Mouse (Mus musculus) embryo, embryonic 11.5 days (tissue): Measurements from ENCODE around the gene Il4i1.

ENCODE experiments used
- DNase-seq: peaks from one replicate; pipeline ENCODE4 v3.0.0-alpha.2; 2012; ENCODE audit warnings: low read depth, low spot score

The Il4i1 gene

DNA sequence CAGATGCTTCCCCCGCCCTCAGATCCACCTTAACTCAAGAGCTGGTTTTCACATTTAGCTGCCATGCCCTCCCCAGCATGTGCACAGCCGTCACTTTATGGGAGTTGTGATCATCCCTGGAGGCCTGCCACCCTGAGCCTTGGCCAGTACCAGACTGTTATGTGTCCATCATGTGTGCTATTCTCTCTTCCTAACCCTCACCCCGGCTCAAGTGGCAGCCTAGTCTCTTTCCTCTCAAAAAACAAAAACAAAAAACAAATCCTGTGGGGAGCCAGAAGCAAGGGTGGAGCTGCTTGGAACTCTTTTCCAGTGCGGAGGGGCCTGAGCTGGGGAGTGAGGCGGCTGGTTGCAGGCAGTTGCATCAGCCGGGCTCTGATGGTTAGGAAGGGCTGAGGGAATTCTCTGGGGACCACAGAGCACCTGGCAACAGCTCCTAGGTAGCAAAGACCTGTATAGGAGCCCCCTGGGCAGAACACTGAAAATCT is 2.6 kb downstream of the Il4i1 start:
- DNase-seq, result no peak

DNA sequence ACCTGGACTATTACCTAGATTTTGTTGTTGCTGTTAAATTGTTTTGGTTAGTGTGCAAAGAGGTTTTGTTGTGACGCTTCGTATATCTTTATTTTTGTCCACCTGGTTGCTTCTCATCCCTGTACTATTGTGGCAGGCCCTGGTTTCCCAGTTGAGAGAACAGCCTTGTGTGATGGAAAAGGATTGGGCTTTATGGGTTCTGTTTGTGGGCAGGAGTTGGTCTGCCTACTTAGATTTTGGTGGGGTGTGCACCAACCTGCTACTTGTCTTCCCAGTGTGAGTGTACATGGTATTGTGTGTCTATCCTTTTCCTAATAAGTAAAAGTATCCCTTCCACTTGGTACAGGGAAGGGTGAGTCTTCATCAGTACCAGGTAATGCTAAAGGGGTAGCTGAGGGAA is 3.2 kb downstream of the Il4i1 start:
- DNase-seq, result no peak

DNA sequence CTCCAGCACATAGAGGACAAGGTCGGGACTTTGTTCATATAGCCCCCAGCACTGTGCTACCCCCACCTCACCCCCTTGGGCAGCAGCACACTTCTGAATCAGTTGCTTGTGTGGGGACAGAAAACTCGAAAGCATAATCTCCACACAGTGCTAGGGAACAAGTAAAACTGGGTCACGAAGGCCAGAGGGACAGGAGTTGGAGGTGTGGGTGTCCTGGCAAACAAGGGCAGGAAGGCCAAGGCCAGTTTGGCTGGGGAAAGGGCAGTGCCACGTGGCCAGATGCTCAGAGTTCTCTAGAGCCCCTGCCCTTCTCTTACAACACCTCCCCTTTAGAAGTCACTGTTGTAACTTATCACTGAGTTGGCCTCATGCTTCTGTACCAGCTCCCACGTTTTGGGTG is 3.7 kb downstream of the Il4i1 start:
- no peak for DNase-seq

GRCm38 (mm10) chr7:44820525-44820924 is 4.3 kb downstream of the Il4i1 start:
- no peak for DNase-seq

DNA sequence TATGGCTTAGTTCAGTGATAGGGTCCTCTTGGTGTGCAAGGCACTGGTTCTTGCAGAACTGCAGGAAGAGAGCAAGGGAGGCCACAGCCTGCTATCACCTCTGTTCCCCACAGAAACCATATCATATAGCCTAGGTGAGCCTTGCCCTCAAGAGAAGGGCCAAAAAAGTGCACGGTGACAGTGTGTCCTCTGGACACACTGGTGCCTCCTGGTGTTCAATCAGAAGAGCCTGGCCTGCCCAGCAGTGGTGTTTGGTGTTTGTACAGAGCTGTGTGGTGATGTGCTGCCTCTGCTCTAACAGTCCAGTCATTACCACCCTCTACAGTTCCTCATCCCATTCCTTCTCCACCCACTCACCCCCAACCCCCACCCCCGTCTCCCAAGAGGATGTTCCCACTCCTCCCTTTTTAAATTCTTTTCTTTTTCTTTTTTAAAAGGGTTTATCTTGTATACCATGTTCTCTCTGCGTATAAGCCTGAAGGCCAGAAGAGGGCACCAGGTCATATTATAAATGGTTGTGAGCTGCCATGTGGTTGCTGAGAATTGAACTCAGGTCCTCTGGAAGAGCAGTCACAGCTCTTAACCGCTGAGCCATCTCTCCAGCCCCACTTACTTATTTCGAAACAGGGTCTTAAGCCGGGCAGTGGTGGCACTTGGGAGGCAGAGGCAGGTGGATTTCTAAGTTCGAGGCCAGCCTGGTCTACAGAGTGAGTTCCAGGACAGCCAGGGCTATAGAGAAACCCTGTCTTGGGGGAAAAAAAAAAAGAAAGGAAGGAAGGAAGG is 5.7 kb downstream of the Il4i1 start:
- DNase-seq, result no peak

- no peak for DNase-seq
Observed at GRCm38 (mm10) chr7:44823409-44823808, 7.2 kb downstream of the Il4i1 start.

GRCm38 (mm10) chr7:44824872-44825271 is 8.7 kb downstream of the Il4i1 start:
- DNase-seq, result peak; percentile 61

DNA sequence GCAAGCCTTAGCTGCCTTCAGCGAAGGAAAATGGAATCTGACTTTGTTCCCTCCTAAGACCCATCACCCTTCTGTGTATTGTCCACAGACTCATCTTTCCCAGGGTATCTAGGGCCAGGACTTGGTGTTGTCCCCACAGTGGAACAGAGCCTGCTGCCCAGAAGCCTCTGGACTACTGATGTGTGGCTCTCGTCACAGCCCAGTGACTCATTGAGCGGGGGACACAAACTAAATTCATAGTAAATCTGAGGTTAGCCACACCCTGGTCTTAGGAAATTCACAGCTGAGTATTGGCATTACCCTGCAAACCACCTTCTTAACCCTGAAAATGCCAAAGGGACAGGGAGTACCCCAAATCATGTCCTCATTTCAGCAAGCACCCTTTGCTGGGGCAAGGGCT is 10.6 kb downstream of the Il4i1 start:
- no peak for DNase-seq

DNA sequence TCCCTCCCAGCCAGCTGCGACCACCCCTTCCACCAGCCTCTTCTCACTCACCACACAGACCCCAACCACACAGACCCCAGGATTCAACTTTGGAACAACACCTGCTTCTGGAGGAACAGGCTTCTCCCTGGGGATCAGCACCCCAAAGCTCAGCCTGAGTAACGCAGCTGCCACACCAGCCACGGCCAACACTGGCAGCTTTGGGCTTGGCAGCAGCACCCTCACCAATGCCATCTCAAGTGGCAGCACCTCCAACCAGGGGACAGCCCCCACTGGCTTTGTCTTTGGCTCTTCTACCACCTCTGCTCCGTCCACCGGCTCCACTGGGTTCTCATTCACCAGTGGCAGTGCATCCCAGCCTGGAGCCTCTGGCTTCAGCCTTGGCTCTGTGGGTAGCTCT is 12.5 kb downstream of the Il4i1 start:
- DNase-seq, result no peak

GRCm38 (mm10) chr7:44832763-44833162 is 16.6 kb downstream of the Il4i1 start:
- no peak for DNase-seq

DNA sequence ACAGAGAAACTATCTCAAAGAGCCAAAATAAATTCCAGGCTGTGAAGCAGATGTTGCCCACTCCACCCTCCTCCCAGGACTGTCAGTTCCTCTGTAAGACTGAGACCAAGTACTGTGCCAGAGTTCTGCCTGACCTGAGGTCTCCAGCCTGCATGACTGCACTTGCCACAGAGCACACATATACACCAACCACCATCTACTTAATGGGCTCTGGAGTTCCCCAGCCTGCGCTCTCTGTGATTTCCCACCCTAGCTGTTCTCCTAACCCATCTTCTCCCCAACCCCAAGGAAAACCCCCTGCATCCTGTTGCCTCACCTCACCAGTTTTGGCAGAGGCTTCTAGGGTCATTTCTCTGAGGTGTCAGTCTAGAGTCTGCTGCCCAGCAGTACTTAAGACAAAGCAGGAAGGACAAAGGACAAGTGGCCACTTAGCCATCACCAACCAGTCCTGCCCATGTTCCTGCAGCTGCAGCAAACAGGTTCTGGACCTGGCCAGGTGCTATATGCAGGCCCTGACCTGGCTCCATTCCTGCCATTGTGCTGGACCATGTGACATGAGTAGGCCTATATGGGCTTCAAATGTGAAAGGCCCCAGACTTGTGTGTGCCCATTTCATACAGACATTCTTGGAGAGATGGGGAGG is 19.3 kb downstream of the Il4i1 start:
- no peak for DNase-seq

DNA sequence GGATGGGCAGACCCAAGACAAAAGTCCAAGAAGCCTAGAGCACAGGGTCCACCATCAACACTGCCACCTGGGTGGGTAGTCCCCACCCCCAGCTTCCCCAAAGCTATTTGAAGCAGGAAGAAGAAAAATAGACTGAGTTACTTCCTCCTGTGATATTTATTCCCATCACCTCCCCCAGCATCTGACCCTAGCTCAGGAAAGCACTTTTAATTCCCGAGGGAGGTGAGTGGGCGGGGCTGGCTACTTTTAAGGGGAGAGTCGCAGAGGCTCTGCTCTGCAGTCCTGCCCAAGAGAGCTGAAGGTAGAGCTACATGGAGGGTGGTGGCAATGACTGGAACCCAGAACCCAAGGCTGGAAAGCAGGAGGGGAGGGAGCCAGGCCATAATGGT is 19.8 kb downstream of the Il4i1 start:
- DNase-seq, result no peak

DNA sequence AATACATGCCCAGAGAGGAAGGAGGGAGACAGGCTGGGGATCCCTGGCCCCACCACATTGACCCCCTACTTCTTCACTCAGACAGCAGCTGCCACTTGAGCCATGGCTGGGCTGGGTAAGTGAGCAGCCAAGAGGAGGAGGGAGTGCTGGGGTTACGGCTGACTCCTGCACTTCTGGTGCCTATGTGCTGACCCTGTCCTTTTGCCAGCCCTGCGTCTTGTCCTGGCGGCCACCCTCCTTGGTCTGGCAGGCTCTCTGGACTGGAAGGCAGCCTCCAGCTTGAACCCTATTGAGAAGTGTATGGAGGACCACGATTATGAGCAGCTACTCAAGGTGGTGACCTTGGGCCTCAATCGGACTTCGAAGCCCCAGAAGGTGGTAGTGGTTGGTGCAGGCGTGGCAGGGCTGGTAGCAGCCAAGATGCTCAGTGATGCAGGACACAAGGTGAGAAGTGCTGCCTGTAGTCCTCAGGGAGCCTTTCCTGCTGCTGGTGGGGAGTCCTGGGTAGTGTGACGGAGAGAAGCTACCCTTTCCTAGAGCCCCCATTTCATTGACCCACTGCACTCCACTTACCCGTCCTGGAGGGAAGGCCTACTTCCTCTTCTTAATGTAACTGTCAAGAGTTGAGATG is 20.4 kb downstream of the Il4i1 start:
- no peak for DNase-seq

DNA sequence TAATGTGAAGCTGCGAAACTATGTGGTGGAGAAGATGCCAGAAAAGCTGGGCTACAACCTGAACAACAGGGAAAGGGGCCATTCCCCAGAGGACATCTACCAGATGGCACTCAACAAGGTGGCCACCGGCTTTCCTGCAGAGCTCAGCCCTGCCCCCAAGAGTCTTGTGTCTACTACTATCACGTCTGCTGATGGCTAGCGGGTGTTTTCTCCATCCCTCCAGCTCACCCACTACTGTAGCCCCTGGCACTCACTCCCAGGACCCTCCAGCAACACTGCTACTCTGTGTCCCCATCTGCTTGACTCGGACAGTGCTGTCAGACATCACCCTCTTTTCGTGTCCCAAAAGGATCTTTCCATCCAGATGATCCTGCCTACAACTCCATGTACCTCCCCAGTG is 21.9 kb downstream of the Il4i1 start:
- DNase-seq, result no peak

DNA sequence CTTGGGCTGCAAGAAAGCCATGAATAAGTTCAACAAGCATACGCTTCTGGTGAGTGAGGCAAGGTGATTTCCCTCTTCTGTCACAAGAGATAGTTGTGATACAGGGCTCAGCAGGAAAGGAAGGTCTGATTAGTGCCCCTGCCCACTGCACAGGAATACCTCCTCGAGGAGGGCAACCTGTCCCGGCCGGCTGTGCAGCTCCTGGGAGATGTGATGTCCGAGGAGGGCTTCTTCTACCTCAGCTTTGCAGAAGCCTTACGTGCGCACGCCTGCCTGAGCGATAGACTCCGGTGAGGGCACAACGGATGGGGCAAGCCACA is 22.9 kb downstream of the Il4i1 start:
- DNase-seq, result no peak

GRCm38 (mm10) chr7:44839491-44840191 is 23.5 kb downstream of the Il4i1 start:
- no peak for DNase-seq

- DNase-seq, result no peak
Observed at GRCm38 (mm10) chr7:44840426-44840825, 24.2 kb downstream of the Il4i1 start.

DNA sequence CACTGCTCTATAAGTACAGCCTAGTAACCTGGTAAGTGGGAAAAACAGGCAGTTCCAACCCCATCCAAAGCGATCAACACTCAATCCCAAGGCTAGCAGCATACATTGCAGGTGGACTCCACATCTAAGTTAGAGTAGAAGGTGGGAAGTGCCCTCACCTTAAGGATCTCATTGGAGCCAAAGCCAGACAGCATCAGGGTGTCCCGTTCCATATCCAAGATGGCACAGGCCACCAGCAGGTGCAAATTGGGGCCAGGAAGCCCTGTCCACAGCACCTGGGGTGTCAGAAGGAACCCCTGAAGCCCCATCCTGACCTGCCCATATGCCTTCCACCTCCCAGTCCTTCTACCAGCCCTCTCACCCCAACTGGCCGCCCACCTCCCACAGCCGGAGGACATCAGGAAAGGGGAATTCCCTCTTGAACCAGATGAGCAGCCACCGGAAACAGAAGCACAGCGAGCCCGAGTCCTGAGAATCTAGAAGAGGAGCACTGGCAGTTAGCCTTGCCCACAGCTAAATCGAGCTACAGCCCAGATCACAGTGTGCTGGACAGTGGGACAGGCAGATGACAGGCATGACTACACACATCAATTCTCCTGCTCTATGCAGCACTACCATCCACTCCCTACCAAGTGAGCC is 25.8 kb downstream of the Il4i1 start:
- no peak for DNase-seq

DNA sequence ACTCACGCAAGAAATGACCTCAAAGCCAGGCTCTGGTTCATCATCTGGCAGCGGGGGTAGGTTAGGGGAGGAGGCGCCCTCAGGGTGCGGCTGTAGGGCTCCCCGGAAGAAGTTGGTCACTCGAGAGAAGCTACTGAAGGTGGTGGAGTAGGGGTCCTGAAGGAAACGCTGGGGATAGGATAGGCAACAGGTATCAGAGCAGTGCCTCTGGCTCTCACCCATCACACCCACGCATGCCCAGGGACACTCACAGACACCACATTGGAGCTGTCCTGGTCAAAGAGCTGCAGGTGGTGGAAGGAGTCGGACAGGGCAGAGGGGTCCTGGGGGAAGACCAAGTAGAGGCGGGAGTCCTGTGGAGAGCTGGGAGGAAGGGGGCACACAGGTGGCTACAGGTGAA is 28.8 kb downstream of the Il4i1 start:
- DNase-seq, result no peak

- no peak for DNase-seq
Observed at GRCm38 (mm10) chr7:44846804-44847203, 30.6 kb downstream of the Il4i1 start.

DNA sequence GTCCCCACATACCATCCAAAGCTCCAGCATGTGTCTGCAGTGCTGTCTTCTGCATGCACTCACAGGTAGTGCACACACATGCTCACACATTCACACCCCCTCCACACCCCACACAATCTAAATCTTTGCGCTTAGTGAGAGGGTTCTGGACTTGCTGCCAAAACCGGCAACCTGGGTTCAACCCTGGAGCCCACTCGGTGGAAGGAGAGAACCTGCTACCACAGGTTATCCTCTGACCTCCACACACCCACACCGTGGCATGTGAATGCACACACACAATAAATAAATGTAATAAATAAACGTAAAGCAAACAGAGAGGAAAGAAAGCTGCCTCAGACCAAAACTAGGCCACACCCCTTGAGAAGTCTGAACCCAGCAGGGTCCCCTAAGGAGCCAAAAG is 31.6 kb downstream of the Il4i1 start:
- DNase-seq, result no peak
